Mouse (Mus musculus) frontal cortex, postnatal 36 days (tissue): ENCODE results near the gene Pdzd11.

Experiments
- DNase-seq, 2 experiments: peaks; one replicate each; pipeline ENCODE4 v3.0.0; 2022; ENCODE audit warnings: low spot score in 2 of 2

Pdzd11 gene

DNA sequence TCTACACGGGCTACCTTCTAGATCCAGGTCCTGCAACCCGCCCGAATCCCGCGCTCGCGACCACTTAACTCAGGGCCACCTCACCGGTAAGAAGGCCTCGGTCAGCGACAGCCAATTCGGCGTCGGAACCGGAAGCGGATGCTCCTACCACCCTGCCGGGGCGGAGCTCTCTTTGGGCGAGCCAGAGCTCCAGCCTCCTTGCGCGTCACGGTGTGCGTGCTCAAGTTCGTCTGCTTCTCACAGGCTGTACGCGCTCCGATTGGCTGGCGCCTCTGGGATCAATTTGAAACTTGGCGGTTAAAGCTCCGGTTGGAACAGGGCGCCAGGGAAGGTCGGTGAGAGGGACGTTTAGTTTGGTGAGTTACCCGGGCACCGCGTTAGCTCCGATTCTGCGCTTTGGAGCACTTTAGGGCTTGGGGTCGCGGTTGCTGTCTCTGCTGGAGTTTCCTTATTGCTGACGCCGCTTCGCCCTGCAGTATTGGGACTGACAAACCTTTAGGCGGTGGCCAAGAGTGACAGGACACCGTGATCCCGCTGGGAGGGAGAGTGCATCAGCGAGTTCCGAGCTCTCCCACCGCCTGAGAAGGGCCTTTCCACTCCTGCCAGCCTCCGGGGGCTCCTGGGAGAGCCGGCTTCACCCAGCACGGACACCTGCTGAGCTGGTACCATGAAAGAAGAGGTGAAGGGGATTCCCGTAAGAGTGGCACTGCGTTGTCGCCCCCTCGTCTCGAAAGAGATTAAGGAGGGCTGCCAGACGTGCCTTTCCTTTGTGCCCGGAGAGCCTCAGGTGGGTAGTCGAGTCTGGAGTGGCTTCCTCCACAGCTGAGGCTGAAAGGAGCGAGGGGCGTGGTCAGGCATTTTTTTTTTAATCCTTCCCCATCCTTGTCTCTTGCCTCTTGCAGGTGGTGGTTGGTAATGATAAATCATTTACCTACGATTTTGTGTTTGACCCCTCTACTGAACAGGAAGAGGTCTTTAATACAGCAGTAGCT is at the start of gene Pdzd11:
Pdzd11 (minus strand) TSS at position 767 of the 992 bp plus-strand sequence.
- peak; percentile 73 to 89 for DNase-seq

DNA sequence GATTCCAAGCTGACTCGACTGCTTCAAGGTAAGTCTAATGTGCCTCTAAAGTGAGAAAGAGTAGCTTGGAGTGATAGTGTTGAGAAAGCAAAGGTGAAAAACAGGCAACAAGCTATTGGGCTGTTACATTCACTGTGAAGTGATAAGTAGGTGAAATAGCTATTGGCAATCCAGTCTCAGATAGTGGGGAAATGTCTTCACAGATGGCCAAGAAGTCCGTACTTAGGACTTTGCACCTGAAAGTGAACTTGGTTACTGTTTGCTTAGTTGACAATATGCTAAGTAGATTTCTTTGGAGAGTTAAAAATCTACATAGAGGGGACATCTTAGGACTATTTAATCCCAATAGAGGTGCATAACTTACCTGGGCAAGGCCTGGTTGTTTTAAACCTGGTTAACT is 38.5 kb upstream of the Pdzd11 start:
- DNase-seq: no peak

DNA sequence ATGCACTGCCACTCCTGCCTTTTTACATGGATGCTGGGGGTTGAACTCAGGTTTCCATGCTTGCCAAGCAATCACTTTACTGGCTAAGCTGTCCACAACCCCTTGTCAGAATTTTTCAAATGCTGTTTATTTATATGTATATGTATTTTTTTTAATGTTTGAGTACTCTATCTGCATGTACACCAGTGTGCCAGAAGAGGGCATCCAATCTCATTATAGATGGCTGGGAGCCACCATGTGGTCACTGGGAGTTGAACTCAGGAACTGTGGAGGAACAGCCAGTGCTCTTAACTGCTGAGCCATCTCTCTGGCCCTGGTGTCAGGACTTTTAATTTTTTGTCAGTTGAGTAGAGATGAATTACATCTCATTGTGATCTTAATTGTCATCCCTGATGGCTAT is 26.5 kb upstream of the Pdzd11 start:
- DNase-seq: no peak

DNA sequence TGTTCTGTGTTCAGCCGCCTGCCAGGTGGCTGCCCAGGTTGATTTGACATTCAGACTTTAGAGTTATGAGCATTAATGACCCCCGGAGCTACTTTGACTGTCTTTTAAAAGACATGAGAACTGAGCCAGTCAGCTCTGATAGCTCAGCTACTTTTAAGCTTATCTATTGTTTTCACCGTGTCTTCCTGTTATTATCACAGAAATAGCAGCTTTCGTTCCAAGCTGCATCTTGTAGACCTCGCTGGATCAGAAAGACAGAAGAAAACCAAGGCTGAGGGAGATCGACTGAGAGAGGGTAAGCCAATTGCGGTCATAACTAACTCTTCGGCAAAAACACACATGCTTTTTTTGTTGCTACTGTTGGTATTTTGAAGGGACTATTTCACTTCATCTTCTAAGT is 12.1 kb upstream of the Pdzd11 start:
- DNase-seq: no peak

DNA sequence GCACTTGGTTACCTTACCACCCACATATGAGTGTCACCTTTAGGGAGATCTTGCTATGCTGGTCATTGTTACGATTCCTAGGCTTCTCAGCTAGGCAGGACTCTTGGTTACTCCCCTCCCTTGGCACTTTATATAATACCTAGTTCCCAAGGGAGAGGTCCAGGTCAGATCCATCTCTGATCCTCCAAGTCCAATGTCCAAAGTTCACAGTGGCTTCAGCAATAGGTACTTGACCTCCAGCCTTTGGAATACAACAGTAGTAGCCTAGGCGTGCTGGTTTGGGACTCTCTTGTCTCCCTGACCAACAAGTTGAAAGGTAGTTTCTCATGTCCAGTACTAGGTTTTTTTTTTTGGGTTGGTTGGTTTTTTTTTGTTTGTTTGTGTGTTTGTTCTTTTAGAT is 2.7 kb upstream of the Pdzd11 start:
- DNase-seq: no peak

DNA sequence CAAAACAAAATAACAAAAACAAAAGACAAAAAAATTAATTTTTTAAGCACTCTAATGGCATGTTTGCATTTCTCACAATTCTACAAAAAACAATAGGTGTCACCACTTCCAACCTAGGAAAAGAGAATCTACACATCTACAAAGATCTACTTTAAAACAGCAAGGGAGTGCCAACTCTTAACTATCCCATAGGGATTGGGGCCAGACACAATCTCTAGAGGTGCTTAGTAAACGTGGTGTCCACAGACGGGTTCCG is 894 bp downstream of the Pdzd11 start, which contains the start of gene Kif4:
Kif4 (plus strand) TSS at position 192 of the 256 bp plus-strand sequence.
- no peak for DNase-seq

DNA sequence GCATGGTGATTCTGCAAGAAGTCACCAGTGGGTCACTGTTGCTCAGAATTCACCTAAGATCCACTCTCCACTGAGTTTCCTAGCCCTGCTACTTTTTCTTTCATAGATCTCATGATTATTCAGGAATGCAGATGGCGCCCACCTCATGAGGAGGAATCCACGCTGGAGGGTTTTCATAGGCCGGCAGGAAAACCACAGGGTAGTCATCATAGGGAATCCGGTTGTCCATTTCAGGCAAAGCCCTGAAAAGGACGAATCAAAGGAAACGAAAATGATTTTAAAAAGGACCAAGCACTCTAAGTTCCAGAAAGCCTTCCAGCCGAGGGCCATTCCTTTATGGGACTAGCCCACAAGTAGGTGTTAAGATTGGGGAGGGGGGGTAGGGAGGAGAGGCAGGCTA is 1.2 kb downstream of the Pdzd11 start:
- DNase-seq: no peak

DNA sequence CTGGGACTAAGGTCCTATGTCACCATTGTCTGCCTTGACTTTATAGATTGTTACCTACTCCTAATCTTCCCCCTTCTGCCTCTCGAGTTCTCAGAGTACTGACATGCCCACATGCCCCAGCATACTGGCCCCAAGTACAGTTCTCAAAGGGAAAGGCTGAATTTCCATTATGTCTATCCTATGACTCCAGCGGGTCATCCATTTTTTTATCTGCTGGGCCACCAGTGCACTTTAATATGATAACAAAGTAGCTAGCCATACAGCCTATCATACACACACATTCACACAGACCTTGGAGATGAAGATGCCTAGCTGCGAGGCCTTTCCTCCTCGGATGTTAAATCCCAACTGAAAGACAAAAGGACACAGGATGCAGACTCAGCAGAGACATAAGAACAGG is 2.1 kb downstream of the Pdzd11 start:
- no peak for DNase-seq

DNA sequence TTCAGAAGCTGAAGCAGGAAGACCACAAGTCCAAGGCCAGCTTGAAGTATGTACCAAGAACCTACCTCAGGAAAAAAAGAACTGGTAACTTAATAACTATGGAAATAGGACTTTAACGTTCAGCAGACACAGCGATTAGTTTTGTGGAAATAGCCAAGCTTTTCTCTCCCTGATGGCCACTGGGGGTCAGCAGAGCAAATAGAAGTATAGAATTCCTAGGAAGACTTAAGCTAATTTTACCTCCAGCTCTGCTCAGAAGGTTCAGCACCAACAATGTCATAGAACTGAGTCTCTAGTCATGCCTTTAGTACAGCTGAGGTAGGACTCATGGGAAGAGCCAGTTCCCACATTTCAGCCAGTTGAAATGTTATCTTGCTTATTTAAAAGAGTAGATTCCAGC is 5.0 kb downstream of the Pdzd11 start:
- no peak for DNase-seq

DNA sequence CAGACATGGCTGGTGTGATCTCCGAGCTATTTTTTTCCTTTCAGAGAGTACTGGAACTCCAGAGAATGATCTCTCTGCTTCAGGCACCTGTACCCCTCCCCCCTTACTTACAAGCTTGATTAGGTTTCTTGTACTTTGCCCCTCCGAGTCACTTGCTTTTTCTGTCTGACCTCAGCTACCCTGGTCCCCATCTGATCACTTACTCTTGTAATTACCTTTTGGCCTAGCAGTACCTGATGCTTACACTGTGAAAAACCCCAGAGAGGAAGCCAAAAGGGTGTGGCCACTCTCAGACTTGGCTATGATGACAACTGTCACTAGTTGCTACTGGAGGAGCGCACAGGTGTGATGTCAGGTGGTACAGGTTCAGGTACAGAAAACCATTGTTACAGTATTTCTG is 7.9 kb downstream of the Pdzd11 start:
- no peak for DNase-seq

DNA sequence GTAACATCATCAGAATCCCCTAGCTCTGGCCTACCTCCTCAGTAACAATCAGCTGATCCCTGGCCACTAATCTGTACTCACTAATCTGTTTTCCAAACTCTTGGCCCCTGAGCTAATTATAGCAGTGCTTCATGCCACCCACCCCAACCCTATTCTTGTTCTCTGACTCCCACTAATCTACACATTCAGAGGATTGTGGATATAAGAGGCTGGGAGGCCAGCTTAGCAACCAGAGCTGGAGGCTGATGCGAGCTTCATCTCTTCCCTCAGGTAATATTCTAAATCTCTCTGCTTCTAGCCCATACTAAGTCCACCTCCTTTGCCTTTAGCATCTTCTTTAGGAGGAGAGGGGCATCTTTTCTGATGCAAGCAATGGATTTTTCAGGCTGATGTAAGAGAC is 21.1 kb downstream of the Pdzd11 start, which contains the start of gene Arr3:
Arr3 (plus strand) TSS at position 184 of the 400 bp plus-strand sequence.
- peak in 1 of 2 experiments; percentile 25 for DNase-seq

DNA sequence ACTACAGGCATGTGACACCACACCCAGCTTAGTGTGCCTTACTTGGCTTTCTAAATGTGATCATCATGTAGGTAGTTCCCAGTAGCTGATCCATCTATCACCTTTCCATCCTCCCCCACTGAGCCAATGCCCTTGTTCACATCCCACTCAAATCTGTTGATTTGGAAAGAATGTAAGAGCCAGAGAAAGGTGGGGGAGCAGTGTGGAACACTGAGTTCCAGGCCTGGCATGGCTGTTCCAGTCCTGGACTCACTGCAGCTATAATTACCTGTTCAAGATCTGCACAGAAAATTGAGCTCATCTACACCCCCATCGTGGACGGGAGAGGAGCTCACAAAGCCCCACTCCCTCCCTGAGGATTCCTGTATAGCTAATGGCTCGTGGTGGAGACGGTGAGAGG is 26.6 kb downstream of the Pdzd11 start:
- DNase-seq: peak; percentile 28 to 39

DNA sequence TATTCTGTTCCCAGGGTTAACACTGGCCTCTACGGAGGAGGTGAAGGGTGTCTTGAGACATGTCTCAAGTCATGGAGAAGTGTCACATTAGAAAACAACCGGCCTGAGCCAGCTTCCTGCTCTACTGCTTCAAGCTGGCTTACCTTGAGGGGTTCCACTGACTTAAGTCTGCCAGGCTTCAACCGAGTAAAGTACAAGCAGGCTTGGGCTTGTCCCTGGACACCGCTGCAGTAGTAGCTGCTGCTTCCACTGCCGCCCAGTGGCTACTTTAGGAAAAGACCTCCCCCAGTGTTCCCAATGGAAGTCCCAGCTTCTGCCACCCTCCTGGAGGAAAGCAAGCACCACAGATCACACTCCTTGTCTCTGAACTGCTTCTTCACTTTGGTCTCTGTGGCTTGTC is 28.9 kb downstream of the Pdzd11 start:
- peak; percentile 33 to 59 for DNase-seq

DNA sequence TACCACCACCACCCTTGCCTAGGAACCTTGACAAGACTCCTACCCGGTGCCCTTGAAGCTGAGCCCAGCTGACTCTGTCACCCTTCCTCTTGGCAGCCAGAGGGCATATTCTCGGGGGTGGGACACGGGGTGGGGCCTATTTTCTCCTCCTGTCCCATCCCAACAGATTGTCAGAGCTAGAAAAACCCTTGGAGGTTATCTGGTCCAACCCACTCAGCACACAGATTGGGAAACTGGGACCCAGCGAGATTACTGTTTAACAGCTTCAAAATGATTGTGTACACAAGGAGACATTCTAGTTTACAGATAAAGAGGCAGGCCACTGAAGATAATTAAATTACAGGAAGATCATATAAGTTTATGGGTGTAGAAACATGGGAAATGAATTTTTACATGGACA is 31.6 kb downstream of the Pdzd11 start, which contains the start of gene P2ry4:
P2ry4 (minus strand) TSS at position 79 of the 400 bp plus-strand sequence.
- no peak for DNase-seq
